1 mouse cellular context compared by ENCODE assay signal in the genomic region with DNA sequence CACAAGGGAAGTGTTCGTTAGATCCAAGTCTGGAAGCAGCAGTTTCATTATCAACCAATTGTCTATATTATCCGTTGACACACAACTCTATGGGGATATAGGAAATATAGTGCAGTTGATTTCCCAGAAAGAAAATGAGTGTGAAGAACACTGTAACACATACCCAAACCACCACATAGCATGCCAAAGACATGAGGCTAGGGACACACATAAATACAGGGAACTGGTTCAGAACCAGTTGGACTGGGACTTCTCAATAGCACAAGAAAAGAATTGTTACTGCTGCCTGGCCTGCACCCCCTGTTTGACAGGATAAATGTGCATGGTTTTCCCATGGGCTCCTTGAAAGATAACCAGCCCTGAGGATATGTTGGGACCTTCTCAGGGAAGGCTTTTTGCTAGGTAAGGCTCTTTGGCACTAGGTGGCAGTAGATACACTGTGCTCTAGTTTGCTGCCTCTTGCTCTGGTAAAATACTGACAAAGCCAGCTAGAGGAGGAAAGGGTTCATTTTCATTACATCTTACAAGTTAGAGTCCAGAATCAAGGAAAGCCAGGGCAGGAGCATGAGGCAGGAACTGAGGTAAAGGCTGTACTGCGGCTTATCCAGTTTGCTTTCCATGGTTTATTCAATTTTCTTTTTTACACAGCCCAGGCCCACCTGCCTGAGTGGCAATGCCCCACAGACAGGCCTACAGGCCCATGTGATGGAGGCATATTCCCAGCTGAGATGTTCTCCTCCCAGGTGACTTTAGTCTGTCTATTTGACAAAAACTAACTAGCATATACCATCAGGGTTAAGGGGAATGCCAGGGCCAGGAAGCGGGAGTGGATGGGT.
TF ChIP-seq lines count a peak whose summit lies in the region.

No protein-coding gene starts in this region.

TF ChIP-seq in ES-E14, 5 proteins besides CTCF, POLR2A, EP300 and RAD21 (continued from another document):
- no peak for TF ChIP-seq MAFK (IDR thresholded peaks at IDR 0.05; ENCODE audit: insufficient read depth, low read depth, low read length)
